12 mouse cellular contexts compared by ENCODE assay signal in the genomic region with DNA sequence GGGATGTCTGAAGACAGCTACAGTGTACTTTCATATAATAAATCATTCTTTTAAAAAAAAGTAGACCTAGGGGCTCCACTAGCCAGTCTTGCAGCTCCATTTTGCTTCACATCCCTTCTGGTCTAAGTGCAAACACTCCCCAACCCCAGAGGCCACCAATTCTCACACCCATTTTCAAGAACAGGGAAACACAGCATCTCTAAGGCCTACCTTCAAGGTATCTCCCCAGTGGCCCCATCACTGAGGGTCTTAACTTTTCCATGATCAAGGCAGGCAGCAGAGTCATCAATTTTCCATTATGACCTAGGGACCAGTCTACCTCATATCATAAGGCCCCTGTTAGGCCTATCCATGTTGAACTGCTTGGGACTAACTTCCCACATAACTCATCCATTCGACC. TPM values are rescaled to one million over a fixed set of nuclear protein-coding genes. Genes with fewer than 3 reads are reported as not detected.
DNase-seq lines count a peak whose midpoint lies in the region; ATAC-seq and TF ChIP-seq lines count a peak whose summit lies in the region.
"Had no signal": no experiment of that assay in that cellular context is flagged by ENCODE, and none has a peak within 500 bp of the region (broad histone marks: within the 10 kb centered on the region; RNA-seq: fewer than 3 reads in every experiment).

No protein-coding gene starts in this region.

- peaks cover 32% of the 10 kb centered on the region for H3K36me3 ChIP-seq in hindbrain, embryonic 10.5 days
- H3K36me3 ChIP-seq in hindbrain, embryonic 11.5 days (ENCODE audit: control insufficient read depth, insufficient read depth, low read length), result no peaks in the 10 kb centered on the region
- H3K36me3 ChIP-seq in ES-Bruce4 (ENCODE audit: control insufficient read depth, insufficient read depth, low read length, poor library complexity, severe bottlenecking), result peaks cover 31% of the 10 kb centered on the region
- peaks cover 13% of the 10 kb centered on the region; the same call in 1 of the 2 replicates for H3K36me3 ChIP-seq in forebrain, embryonic 13.5 days (ENCODE audit: poor library complexity, severe bottlenecking)
- peaks cover 14% of the 10 kb centered on the region for H3K36me3 ChIP-seq in liver, embryonic 14.5 days (replicated peaks; ENCODE audit: control insufficient read depth, insufficient read depth, low read depth)

- ATAC-seq in hindbrain, embryonic 11.5 days (ENCODE audit: low FRiP score), result no peak
- ATAC-seq in forebrain, embryonic 13.5 days, result no peak
- no peak for ATAC-seq in liver, embryonic 14.5 days (ENCODE audit: insufficient read depth)

- no peak overlapping the region for H3K9ac ChIP-seq in hindbrain, embryonic 11.5 days (ENCODE audit: low read depth, low read length)
- peak overlapping the region; percentile 100 for H3K9ac ChIP-seq in ES-Bruce4 (ENCODE audit: low read depth, poor library complexity, severe bottlenecking)
- H3K9ac ChIP-seq in forebrain, embryonic 13.5 days, result peak overlapping the region; percentile 90; the same call in 1 of the 2 replicates
- peak overlapping the region; percentile 83 for H3K9ac ChIP-seq in liver, embryonic 14.5 days (replicated peaks)

- H3K4me3 ChIP-seq in hindbrain, embryonic 10.5 days, result peak overlapping the region; percentile 80
- H3K4me3 ChIP-seq in hindbrain, embryonic 11.5 days (ENCODE audit: low read depth, low read length), result no peak overlapping the region
- peak overlapping the region; percentile 77 for H3K4me3 ChIP-seq in ES-Bruce4 (ENCODE audit: low read depth, low read length)
- H3K4me3 ChIP-seq in forebrain, embryonic 13.5 days, result peak overlapping the region; percentile 80
- peak overlapping the region; percentile 83 to 96 for H3K4me3 ChIP-seq in liver, embryonic 14.5 days (ENCODE audit: insufficient read depth in 1 of 2, low read depth in 2 of 2, low read length in 2 of 2)

- TF ChIP-seq POLR2A in ES-Bruce4 (IDR thresholded peaks at IDR 0.05; ENCODE audit: insufficient read depth, low read length), result no peak

- H3K4me1 ChIP-seq in hindbrain, embryonic 10.5 days (replicated peaks), result peaks cover 22% of the 10 kb centered on the region
- H3K4me1 ChIP-seq in hindbrain, embryonic 11.5 days (replicated peaks; ENCODE audit: control insufficient read depth, insufficient read depth, low read length), result no peaks in the 10 kb centered on the region
- peaks cover 5% of the 10 kb centered on the region for H3K4me1 ChIP-seq in ES-Bruce4 (ENCODE audit: control insufficient read depth, insufficient read depth, low read length)
- peaks cover 23% of the 10 kb centered on the region for H3K4me1 ChIP-seq in forebrain, embryonic 13.5 days
- H3K4me1 ChIP-seq in liver, embryonic 14.5 days (replicated peaks; ENCODE audit: control insufficient read depth in 2 of 2, insufficient read depth in 2 of 2, low read length in 1 of 2), result peaks cover 13 to 23% of the 10 kb centered on the region in 2 experiments

- H3K27me3 ChIP-seq in hindbrain, embryonic 10.5 days (ENCODE audit: insufficient read depth, poor library complexity, severe bottlenecking), result no peaks in the 10 kb centered on the region
- no peaks in the 10 kb centered on the region for H3K27me3 ChIP-seq in hindbrain, embryonic 11.5 days (ENCODE audit: control insufficient read depth, insufficient read depth, low read length)
- no peaks in the 10 kb centered on the region for H3K27me3 ChIP-seq in ES-Bruce4 (ENCODE audit: control insufficient read depth, insufficient read depth, low read length, poor library complexity, severe bottlenecking)
- H3K27me3 ChIP-seq in forebrain, embryonic 13.5 days, result no peaks in the 10 kb centered on the region
- no peaks in the 10 kb centered on the region for H3K27me3 ChIP-seq in liver, embryonic 14.5 days (ENCODE audit: control insufficient read depth, insufficient read depth, low read length)

- no peak for TF ChIP-seq EP300 in ES-Bruce4 (IDR thresholded peaks at IDR 0.05; ENCODE audit: insufficient read depth, low read depth, low read length)
- TF ChIP-seq EP300 in liver, embryonic 14.5 days (IDR thresholded peaks at IDR 0.05; ENCODE audit: low read depth), result no peak

- whole genome bisulfite sequencing in hindbrain, embryonic 10.5 days, result 40% methylated on average over 1 of the region's 1 CpGs
- WGBS in hindbrain, embryonic 11.5 days, result 46% methylated on average over 1 of the region's 1 CpGs
- WGBS in forebrain, embryonic 13.5 days, result 32% methylated on average over 1 of the region's 1 CpGs
- WGBS in liver, embryonic 14.5 days (ENCODE audit: insufficient replicate concordance), result 14% methylated on average over 1 of the region's 1 CpGs

- no peaks in the 10 kb centered on the region for H3K9me3 ChIP-seq in hindbrain, embryonic 10.5 days
- no peaks in the 10 kb centered on the region for H3K9me3 ChIP-seq in hindbrain, embryonic 11.5 days (ENCODE audit: control insufficient read depth, low read length)
- no peaks in the 10 kb centered on the region for H3K9me3 ChIP-seq in ES-Bruce4 (replicated peaks; ENCODE audit: control insufficient read depth, insufficient read depth, low read length, poor library complexity, severe bottlenecking)
- H3K9me3 ChIP-seq in forebrain, embryonic 13.5 days (replicated peaks), result no peaks in the 10 kb centered on the region
- no peaks in the 10 kb centered on the region for H3K9me3 ChIP-seq in liver, embryonic 14.5 days (ENCODE audit: control insufficient read depth, low read length)

- no peak for DNase-seq in hindbrain, embryonic 10.5 days (ENCODE audit: low spot score)
- no peak for DNase-seq in hindbrain, embryonic 11.5 days (ENCODE audit: low spot score)
- no peak for DNase-seq in liver, embryonic 14.5 days (ENCODE audit: low read depth in 3 of 3, low spot score in 3 of 3)
- no peak for DNase-seq in gastrocnemius, postnatal 10 days
- DNase-seq in ovary, adult 18-20 months (ENCODE audit: low spot score), result no peak
- DNase-seq in urinary bladder, adult 18-20 months (ENCODE audit: low spot score in 2 of 2), result no peak
- DNase-seq: cerebellum, adult 2 months; gastrocnemius, postnatal 36 days; retina, postnatal 1 day; thymus, postnatal 36 days had no signal

- no peak overlapping the region for H3K27ac ChIP-seq in hindbrain, embryonic 10.5 days
- H3K27ac ChIP-seq in hindbrain, embryonic 11.5 days (ENCODE audit: low read depth, low read length), result no peak overlapping the region
- peak overlapping the region; percentile 99 for H3K27ac ChIP-seq in ES-Bruce4 (ENCODE audit: insufficient read depth, low read length)
- no peak overlapping the region for H3K27ac ChIP-seq in forebrain, embryonic 13.5 days
- peak overlapping the region; percentile 93 for H3K27ac ChIP-seq in liver, embryonic 14.5 days

- H3K4me2 ChIP-seq in hindbrain, embryonic 11.5 days (replicated peaks; ENCODE audit: low read depth, low read length), result no peak overlapping the region
- peak overlapping the region; percentile 95 for H3K4me2 ChIP-seq in forebrain, embryonic 13.5 days
- peak overlapping the region; percentile 55 for H3K4me2 ChIP-seq in liver, embryonic 14.5 days (ENCODE audit: low read depth)

- no peak for TF ChIP-seq CTCF in ES-Bruce4 (IDR thresholded peaks at IDR 0.05; ENCODE audit: low read depth, low read length)
- no peak for TF ChIP-seq CTCF in liver, embryonic 14.5 days (IDR thresholded peaks at IDR 0.05; ENCODE audit: low read depth)

RNA-seq across cellular contexts. Expression of a gene that starts 2.0 kb away (rescaled TPM):
- 116 and 157 TPM in 2 replicates for polyA plus RNA-seq in hindbrain, embryonic 10.5 days (2016; fragmentation: Nextera tagmentation; extraction: Ambion mirVana)
- polyA plus RNA-seq in hindbrain, embryonic 11.5 days (2014; fragmentation: Nextera tagmentation; extraction: Ambion mirVana), result 51.3 and 53.6 TPM in 2 replicates
- 78.8 and 83.1 TPM in 2 replicates for polyA plus RNA-seq in ES-Bruce4 (2011; ENCODE audit: insufficient read depth, insufficient read length, low read depth, missing spikeins)
- 82.2 and 89.5 TPM in 2 replicates for polyA plus RNA-seq in forebrain, embryonic 13.5 days (2015; fragmentation: Nextera tagmentation; extraction: Ambion mirVana)
- polyA plus RNA-seq in liver, embryonic 14.5 days (2012; rRNA removed), result 21.5 and 22.2 TPM in 2 replicates
- polyA plus RNA-seq in liver, embryonic 14.5 days (2014; fragmentation: Nextera tagmentation; extraction: Ambion mirVana), result 27.2 and 32.0 TPM in 2 replicates
- total RNA-seq in gastrocnemius, postnatal 10 days (2021), result 10 to 100 TPM; 13.4 to 18.6 TPM

RNA-seq across cellular contexts. Expression of a gene that starts 22.1 kb away (rescaled TPM):
- polyA plus RNA-seq in hindbrain, embryonic 10.5 days (2016; fragmentation: Nextera tagmentation; extraction: Ambion mirVana), result 90.6 and 91.5 TPM in 2 replicates
- polyA plus RNA-seq in hindbrain, embryonic 11.5 days (2014; fragmentation: Nextera tagmentation; extraction: Ambion mirVana), result 85.6 and 87.0 TPM in 2 replicates
- 35.2 and 36.1 TPM in 2 replicates for polyA plus RNA-seq in ES-Bruce4 (2011; ENCODE audit: insufficient read depth, insufficient read length, low read depth, missing spikeins)
- polyA plus RNA-seq in forebrain, embryonic 13.5 days (2015; fragmentation: Nextera tagmentation; extraction: Ambion mirVana), result 87.8 and 96.4 TPM in 2 replicates
- polyA plus RNA-seq in liver, embryonic 14.5 days (2012; rRNA removed), result 7.0 and 8.8 TPM in 2 replicates
- 36.6 and 36.7 TPM in 2 replicates for polyA plus RNA-seq in liver, embryonic 14.5 days (2014; fragmentation: Nextera tagmentation; extraction: Ambion mirVana)
- 10 to 100 TPM; 16.1 to 21.2 TPM for total RNA-seq in gastrocnemius, postnatal 10 days (2021)

RNA-seq across cellular contexts. Expression of a gene that starts 48.2 kb away (rescaled TPM):
- polyA plus RNA-seq in hindbrain, embryonic 10.5 days (2016; fragmentation: Nextera tagmentation; extraction: Ambion mirVana), result 0.77 and 0.96 TPM in 2 replicates
- polyA plus RNA-seq in hindbrain, embryonic 11.5 days (2014; fragmentation: Nextera tagmentation; extraction: Ambion mirVana), result 0.39 and 0.61 TPM in 2 replicates
- polyA plus RNA-seq in ES-Bruce4 (2011; ENCODE audit: insufficient read depth, insufficient read length, low read depth, missing spikeins), result 0.90 TPM in 1 of 2 replicates, not detected in the other
- 0.23 and 0.64 TPM in 2 replicates for polyA plus RNA-seq in forebrain, embryonic 13.5 days (2015; fragmentation: Nextera tagmentation; extraction: Ambion mirVana)
- 0.33 and 0.47 TPM in 2 replicates for polyA plus RNA-seq in liver, embryonic 14.5 days (2012; rRNA removed)
- 0.25 and 0.27 TPM in 2 replicates for polyA plus RNA-seq in liver, embryonic 14.5 days (2014; fragmentation: Nextera tagmentation; extraction: Ambion mirVana)
- under 1 TPM; 0.72 to 0.87 TPM for total RNA-seq in gastrocnemius, postnatal 10 days (2021)
- total RNA-seq: gastrocnemius, postnatal 36 days had no signal

Comparison
In these comparisons a context has a peak if more than half of its experiments do, and no peak if none do; other contexts are left out.
1. H3K27ac ChIP-seq: peak in ES-Bruce4 (single experiment) and liver, embryonic 14.5 days (single experiment); none in hindbrain, embryonic 10.5 days (single experiment), hindbrain, embryonic 11.5 days (single experiment) and forebrain, embryonic 13.5 days (single experiment).